Mouse (Mus musculus) leukemia stem cell, adult 10-12 weeks (primary cell): Measurements from ENCODE around the gene Trim31. TPM values are rescaled to one million over a fixed set of nuclear protein-coding genes. Genes with fewer than 3 reads are reported as not detected.

Experiments used
- polyA plus RNA-seq: library from polyadenylated mRNA; stranded (reverse); fragments of >175 nt; gene quantifications from 2 replicates; pipeline ENCODE4 v1.2.3, GENCODE M21; 2012; ENCODE audit warnings: low replicate concordance

Gene Trim31
- polyA plus RNA-seq, result not detected in 2 replicates

GRCm38 (mm10) chr17:36897552-36898205 is at the start of gene Trim31:
TSS of gene Trim31 (plus strand) at chr17:36898118.

GRCm38 (mm10) chr17:36866719-36867527 is 31.0 kb upstream of the Trim31 start, which contains the start of gene Trim15:
TSS of gene Trim15 (minus strand) at chr17:36867210.

GRCm38 (mm10) chr17:36869284-36869954 is 28.5 kb upstream of the Trim31 start, which contains the start of gene Trim10:
TSS of gene Trim10 (plus strand) at chr17:36869574.

GRCm38 (mm10) chr17:36890073-36890903 is 7.6 kb upstream of the Trim31 start, which contains the start of gene Trim40:
TSS of gene Trim40 (minus strand) at chr17:36890123.

GRCm38 (mm10) chr17:36942791-36943471 is 45.0 kb downstream of the Trim31 start, which contains the start of gene Rnf39:
TSS of gene Rnf39 (plus strand) at chr17:36942918.

GRCm38 (mm10) chr17:36950981-36951947 is 53.3 kb downstream of the Trim31 start, which contains the start of gene Ppp1r11:
TSS of gene Ppp1r11 (minus strand) at chr17:36951741.

GRCm38 (mm10) chr17:36957999-36958743 is 60.3 kb downstream of the Trim31 start, which contains the start of the genes Znrd1 and Znrd1as:
TSS of gene Znrd1 (minus strand) at chr17:36958559.
TSS of gene Znrd1as (plus strand) at chr17:36958592.

Other genes with a start within 250 kb of the Trim31 start
- not detected in 2 replicates for gene H2-M1, start 225.9 kb upstream of the Trim31 start, polyA plus RNA-seq
- gene H2-M10.5, start 125.2 kb upstream of the Trim31 start, polyA plus RNA-seq, result not detected in 2 replicates
- not detected in 2 replicates for gene H2-M10.6, start 85.9 kb upstream of the Trim31 start, polyA plus RNA-seq
- 19.6 and 19.7 TPM in 2 replicates for gene Trim26, start 61.0 kb upstream of the Trim31 start, polyA plus RNA-seq
- 0.34 and 0.50 TPM in 2 replicates for gene Trim15, start 30.9 kb upstream of the Trim31 start, polyA plus RNA-seq
- gene Trim10, start 28.5 kb upstream of the Trim31 start, polyA plus RNA-seq, result 9.5 and 47.5 TPM in 2 replicates
- not detected in 2 replicates for gene Trim40, start 8.0 kb upstream of the Trim31 start, polyA plus RNA-seq
- 0.11 TPM in 1 of 2 replicates, not detected in the other for gene Rnf39, start 44.8 kb downstream of the Trim31 start, polyA plus RNA-seq
- gene Ppp1r11, start 53.6 kb downstream of the Trim31 start, polyA plus RNA-seq, result 87.0 and 326 TPM in 2 replicates
- gene Znrd1, start 60.4 kb downstream of the Trim31 start, polyA plus RNA-seq, result 1.0 and 4.8 TPM in 2 replicates
- 0.19 TPM in 1 of 2 replicates, not detected in the other for gene Znrd1as, start 60.5 kb downstream of the Trim31 start, polyA plus RNA-seq
- not detected in 2 replicates for gene 2410137M14Rik, start 83.1 kb downstream of the Trim31 start, polyA plus RNA-seq
- gene H2-M5, start 91.4 kb downstream of the Trim31 start, polyA plus RNA-seq, result 0.07 TPM in 1 of 2 replicates, not detected in the other
- 0.12 and 0.82 TPM in 2 replicates for gene Zfp57, start 103.0 kb downstream of the Trim31 start, polyA plus RNA-seq
- gene Mog, start 125.3 kb downstream of the Trim31 start, polyA plus RNA-seq, result not detected in 2 replicates
- 15.3 and 37.9 TPM in 2 replicates for gene Gabbr1, start 147.8 kb downstream of the Trim31 start, polyA plus RNA-seq
- not detected in 2 replicates for gene Olfr90, start 190.4 kb downstream of the Trim31 start, polyA plus RNA-seq
- gene Olfr91, start 200.2 kb downstream of the Trim31 start, polyA plus RNA-seq, result not detected in 2 replicates
- not detected in 2 replicates for gene Olfr92, start 222.0 kb downstream of the Trim31 start, polyA plus RNA-seq